Mouse (Mus musculus) B cell, adult 2 months (primary cell): ENCODE measurements around the gene Tjp1.

Experiments used
- DNase-seq, 2 experiments: peaks; one replicate each; pipeline ENCODE4 v3.0.0; 2022

Tjp1 gene

GRCm38 (mm10) chr7:65527071-65528007, at the start of gene Tjp1:
Gene Tjp1, minus strand, starts transcription at chr7:65527781.
- no peak for DNase-seq

- no peak for DNase-seq
Measured at GRCm38 (mm10) chr7:65577118-65577517, 49.5 kb upstream of the Tjp1 start.

GRCm38 (mm10) chr7:65572731-65573130, 45.1 kb upstream of the Tjp1 start:
- DNase-seq = no peak

- no peak for DNase-seq
Measured at GRCm38 (mm10) chr7:65570691-65571090, 43.1 kb upstream of the Tjp1 start.

GRCm38 (mm10) chr7:65555996-65556395, 28.4 kb upstream of the Tjp1 start:
- no peak for DNase-seq

GRCm38 (mm10) chr7:65545741-65546140, 18.2 kb upstream of the Tjp1 start:
- no peak for DNase-seq

GRCm38 (mm10) chr7:65532689-65533088, 5.1 kb upstream of the Tjp1 start:
- no peak for DNase-seq

- no peak for DNase-seq
Measured at GRCm38 (mm10) chr7:65523116-65523515, 4.5 kb downstream of the Tjp1 start.

GRCm38 (mm10) chr7:65522490-65522889, 5.1 kb downstream of the Tjp1 start:
- no peak for DNase-seq

GRCm38 (mm10) chr7:65520622-65521021, 7.0 kb downstream of the Tjp1 start:
- DNase-seq = no peak

GRCm38 (mm10) chr7:65519788-65520563, 7.6 kb downstream of the Tjp1 start:
- DNase-seq = peak; percentile 61 to 62

GRCm38 (mm10) chr7:65516903-65517302, 10.7 kb downstream of the Tjp1 start:
- DNase-seq = no peak

GRCm38 (mm10) chr7:65513451-65514179, 14.0 kb downstream of the Tjp1 start:
- DNase-seq = no peak

GRCm38 (mm10) chr7:65509357-65509756, 18.2 kb downstream of the Tjp1 start:
- no peak for DNase-seq

- DNase-seq = no peak
Measured at GRCm38 (mm10) chr7:65507341-65507740, 20.2 kb downstream of the Tjp1 start.

- no peak for DNase-seq
Measured at GRCm38 (mm10) chr7:65502486-65503322, 24.9 kb downstream of the Tjp1 start.

- no peak for DNase-seq
Measured at GRCm38 (mm10) chr7:65500746-65501145, 26.8 kb downstream of the Tjp1 start.

GRCm38 (mm10) chr7:65497733-65498583, 29.6 kb downstream of the Tjp1 start:
- DNase-seq = no peak

GRCm38 (mm10) chr7:65490526-65490925, 37.1 kb downstream of the Tjp1 start:
- DNase-seq = no peak

GRCm38 (mm10) chr7:65489742-65490141, 37.8 kb downstream of the Tjp1 start:
- DNase-seq = no peak

GRCm38 (mm10) chr7:65489195-65489594, 38.4 kb downstream of the Tjp1 start:
- DNase-seq = no peak
